Comparison of ENCODE assay signal across 8 mouse cellular contexts in the genomic region with DNA sequence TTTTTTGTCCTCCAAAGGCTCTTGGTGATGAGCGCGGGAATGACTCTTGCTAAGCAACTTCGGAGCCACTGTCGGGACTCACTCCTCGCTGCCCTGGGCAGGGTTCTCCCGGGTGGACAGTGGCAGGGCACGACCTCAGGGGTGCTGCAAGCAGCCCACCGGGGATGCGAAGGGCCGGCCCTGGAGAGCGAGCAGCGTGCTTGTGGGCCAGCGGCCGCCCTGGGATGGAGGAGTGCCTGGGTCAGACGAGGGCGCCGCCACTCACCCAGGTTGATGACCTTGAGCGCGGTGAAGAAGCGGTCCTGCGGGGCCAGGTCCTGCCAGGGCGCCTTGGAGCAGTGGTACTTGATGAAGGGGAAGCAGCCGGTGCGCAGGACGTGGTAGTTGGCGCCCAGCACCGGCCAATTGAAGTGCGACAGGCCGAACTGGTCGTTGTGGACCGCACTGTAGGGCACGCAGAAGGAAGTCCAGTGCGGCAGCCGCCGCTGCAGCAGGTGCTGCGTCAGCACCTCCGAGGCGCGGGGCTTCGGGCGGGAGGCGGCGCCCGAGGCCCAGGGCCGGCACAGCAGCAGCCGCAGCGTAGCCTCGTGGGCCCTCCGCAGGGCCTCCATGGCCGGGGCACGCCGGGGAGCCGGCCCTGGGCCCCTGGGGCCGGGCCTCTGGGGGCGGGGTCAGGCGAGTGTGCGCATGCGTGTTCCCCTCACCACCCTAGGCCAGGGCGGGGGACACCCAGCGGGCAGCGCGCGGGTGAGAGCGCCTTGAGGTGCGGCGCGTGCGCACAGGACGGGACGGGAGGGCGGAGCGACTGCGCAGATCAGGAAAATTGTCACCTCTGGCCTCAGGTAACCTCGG. TPM values are rescaled to one million over a fixed set of nuclear protein-coding genes. Genes with fewer than 3 reads are reported as not detected.
DNase-seq lines count a peak whose midpoint lies in the region; ATAC-seq and TF ChIP-seq lines count a peak whose summit lies in the region.

Gene 2300009A05Rik, minus strand, starts transcription at position 636 of the 852 bp plus-strand sequence.

- no peaks in the 10 kb centered on the region for H3K27me3 ChIP-seq in Patski
- H3K27me3 ChIP-seq in hindbrain, embryonic 14.5 days (ENCODE audit: control insufficient read depth, insufficient read depth, low read length), result no peaks in the 10 kb centered on the region

- POLR2A ChIA-PET in Patski (lab: Charles Lee), result no interaction called here

- no peaks in the 10 kb centered on the region for H3K36me3 ChIP-seq in hindbrain, embryonic 14.5 days (replicated peaks; ENCODE audit: control insufficient read depth, insufficient read depth)

- H3K4me1 ChIP-seq in hindbrain, embryonic 14.5 days (replicated peaks; ENCODE audit: control insufficient read depth, insufficient read depth, low read length), result peaks cover 5% of the 10 kb centered on the region

- H3K4me2 ChIP-seq in hindbrain, embryonic 14.5 days (replicated peaks), result peak within 1 kb of the TSS; percentile 92

- under 1% methylated on average over 70 of the region's 74 CpGs for WGBS in hindbrain, embryonic 14.5 days

- H3K9me3 ChIP-seq in hindbrain, embryonic 14.5 days (ENCODE audit: control insufficient read depth, low read length), result no peaks in the 10 kb centered on the region

- peak; percentile 94 for ATAC-seq in Patski
- peak; percentile 94 for ATAC-seq in hindbrain, embryonic 14.5 days (ENCODE audit: low FRiP score)

- in situ Hi-C loops in Patski (cut with MboI; ENCODE audit: low pct_unique_long_range_greater_than_20kb), result no loop called here

- CTCF ChIA-PET in Patski (lab: Charles Lee), result no interaction called here

- H3K4me3 ChIP-seq in hindbrain, embryonic 14.5 days (replicated peaks; ENCODE audit: low read length), result peak within 1 kb of the TSS; percentile 97

- H3K9ac ChIP-seq in hindbrain, embryonic 14.5 days, result peak within 1 kb of the TSS; percentile 81

- H3K27ac ChIP-seq in hindbrain, embryonic 14.5 days, result peak within 1 kb of the TSS; percentile 86

- peak; percentile 60 for DNase-seq in Patski (ENCODE audit: low read depth, low spot score)
- DNase-seq in cerebellum, postnatal 14 days, result peak; percentile 93 to 96
- DNase-seq in frontal cortex, postnatal 25 days (ENCODE audit: low spot score in 2 of 2), result peak; percentile 87 to 89
- DNase-seq in hindbrain, embryonic 14.5 days (ENCODE audit: low spot score), result peak; percentile 84
- peak; percentile 90 for DNase-seq in left cerebral cortex, adult 11 months (ENCODE audit: low spot score)
- peak; percentile 97 for DNase-seq in lung, postnatal 4 days
- peak; percentile 92 for DNase-seq in retina, postnatal 7 days (ENCODE audit: low read depth, low spot score)
- peak; percentile 98 for DNase-seq in urinary bladder, adult 2 months (ENCODE audit: low spot score)

- peak; percentile 51 for TF ChIP-seq CTCF in Patski (IDR thresholded peaks at IDR 0.05)

RNA-seq across cellular contexts. Expression of gene 2300009A05Rik, which starts in this region (rescaled TPM):
- polyA plus RNA-seq in Patski (2021), result 27.9 TPM
- polyA plus RNA-seq in hindbrain, embryonic 14.5 days (2014; fragmentation: Nextera tagmentation; extraction: Ambion mirVana), result 74.3 and 78.7 TPM in 2 replicates
- polyA plus RNA-seq in urinary bladder, adult 2 months (2012; rRNA removed), result 24.8 and 26.9 TPM in 2 replicates

Comparison
In these comparisons a context has a peak if more than half of its experiments do, and no peak if none do; other contexts are left out.
1. Peak in every context shown above with its lines: DNase-seq, ATAC-seq, H3K4me3 ChIP-seq and H3K27ac ChIP-seq.